Mouse (Mus musculus): ENCODE results near the gene Gadl1.
A peak's percentile ranks its signal among the peaks of the same experiment; 100 is the strongest.
"Not testable (repeated sequence)": the region's sequence is repeated elsewhere in the genome, so short reads cannot be mapped to it uniquely, and the experiment has no call there.

The Gadl1 gene

DNA sequence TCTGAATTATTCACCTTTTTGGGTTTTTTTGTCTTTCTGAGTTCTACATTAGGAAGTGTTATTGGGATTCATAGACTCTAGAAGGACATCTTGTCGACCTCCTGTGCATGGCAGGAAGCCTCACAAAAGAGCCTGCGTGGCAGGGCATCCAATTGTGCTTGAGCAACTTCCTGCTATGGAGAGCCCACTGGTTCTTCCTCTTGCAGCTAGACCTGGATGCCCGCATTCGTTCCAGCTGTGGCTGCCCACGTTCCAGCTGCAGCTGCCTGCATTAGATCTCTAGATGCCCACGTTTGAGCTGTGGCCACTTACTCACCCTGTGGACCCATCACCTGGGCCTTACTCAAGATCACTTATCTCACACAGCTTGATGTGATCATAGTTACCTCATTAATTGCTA, 116.1 kb downstream of the Gadl1 start:
- no peak for DNase-seq (ENCODE audit: low spot score)

DNA sequence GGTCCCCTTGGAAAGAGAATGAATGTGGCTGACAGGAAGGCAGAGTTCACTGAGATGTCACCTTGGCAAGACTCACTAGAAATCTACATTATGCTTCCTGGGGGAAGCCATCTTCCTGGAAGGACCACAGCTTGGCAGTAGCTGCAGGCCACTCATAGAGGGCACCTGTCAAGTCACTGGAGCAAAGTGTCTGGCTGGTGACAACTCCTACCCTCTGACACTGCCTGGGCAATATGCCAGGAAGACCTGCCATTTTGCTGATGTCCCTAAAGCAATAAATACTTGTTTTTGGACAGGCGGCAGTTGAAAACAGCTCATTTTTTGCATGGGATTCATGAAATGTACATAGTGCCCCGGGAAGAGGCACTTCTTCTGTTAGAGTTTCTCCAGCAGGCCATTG, 119.8 kb downstream of the Gadl1 start:
- no peak for DNase-seq (ENCODE audit: low spot score)

DNA sequence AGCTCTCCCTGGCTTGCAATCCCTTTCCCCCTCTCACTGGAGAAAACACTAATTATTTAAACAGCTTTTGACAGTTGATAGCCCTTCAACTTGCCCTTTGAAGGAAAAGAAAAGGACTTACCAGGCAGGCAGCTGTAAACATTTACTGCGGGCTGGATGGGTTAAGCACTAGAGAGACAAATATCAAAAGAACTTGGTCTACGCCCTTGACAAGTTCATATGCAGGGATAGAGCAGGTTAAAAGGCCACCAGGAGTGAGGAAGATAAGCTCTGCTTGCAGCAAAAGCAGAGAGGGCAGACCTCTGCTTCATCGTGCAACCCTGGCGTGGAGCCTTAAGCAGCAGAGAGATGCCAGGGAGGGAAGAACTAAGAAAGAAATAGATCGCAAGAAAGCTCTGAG, 123.5 kb downstream of the Gadl1 start:
- no peak for DNase-seq (ENCODE audit: low spot score)

DNA sequence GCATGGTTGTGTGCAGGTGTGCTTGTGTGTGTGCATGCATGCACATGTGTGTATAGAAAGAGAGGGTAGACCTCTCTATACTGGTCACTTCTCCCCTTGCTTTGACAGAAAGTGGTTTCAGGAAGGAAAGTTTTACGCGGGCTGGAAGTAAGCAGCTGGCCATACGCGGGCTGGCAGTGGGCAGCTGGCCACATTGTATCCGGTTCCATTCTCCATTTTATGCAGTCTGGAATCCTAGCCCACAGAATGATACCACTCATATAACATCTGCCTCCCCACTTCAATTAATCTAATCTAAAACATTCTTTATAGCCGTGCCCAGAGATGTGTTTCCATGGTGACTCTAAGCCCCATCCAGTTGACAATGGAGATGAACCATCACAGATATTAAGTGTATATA, 129.0 kb downstream of the Gadl1 start:
- DNase-seq (ENCODE audit: low spot score): no peak

DNA sequence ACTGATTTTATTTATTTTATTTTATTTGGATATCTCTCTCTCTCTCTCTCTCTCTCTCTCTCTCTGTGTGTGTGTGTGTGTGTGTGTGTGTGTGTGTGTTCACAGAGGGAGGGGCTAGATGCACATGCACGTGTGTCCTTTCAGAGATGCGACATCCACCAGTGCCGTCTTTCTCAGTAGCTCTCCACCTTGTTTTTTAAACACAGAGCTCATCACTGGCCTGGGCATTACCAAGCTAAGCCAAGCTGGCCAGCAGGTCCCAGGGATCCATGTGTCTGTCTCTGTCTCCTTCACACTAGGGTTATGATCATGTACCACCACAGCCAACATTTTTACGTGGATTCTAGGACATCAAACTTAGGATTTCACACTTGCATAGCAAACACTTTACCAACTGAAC, 130.7 kb downstream of the Gadl1 start:
- no peak for DNase-seq (ENCODE audit: low spot score)

DNA sequence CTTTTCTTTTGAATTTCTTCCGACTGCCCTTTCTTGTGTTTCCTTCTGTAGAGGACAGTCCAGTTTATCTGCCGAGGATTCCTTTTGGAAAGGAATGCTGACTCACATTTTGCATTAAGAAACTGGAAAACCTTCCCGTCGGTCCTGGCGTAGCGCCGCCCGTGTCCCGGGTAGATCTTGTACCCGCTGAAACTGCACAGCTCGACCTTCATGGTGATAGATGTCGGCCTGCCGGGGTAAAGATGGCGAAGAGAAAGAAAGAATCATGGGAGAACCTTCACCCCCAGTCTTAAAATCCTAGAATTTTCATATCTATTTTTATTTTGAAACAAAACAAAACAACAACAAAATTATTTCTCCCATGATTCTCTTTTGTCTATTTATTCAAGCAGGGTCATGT, 131.6 kb downstream of the Gadl1 start:
- DNase-seq (ENCODE audit: low spot score): not testable (repeated sequence)

DNA sequence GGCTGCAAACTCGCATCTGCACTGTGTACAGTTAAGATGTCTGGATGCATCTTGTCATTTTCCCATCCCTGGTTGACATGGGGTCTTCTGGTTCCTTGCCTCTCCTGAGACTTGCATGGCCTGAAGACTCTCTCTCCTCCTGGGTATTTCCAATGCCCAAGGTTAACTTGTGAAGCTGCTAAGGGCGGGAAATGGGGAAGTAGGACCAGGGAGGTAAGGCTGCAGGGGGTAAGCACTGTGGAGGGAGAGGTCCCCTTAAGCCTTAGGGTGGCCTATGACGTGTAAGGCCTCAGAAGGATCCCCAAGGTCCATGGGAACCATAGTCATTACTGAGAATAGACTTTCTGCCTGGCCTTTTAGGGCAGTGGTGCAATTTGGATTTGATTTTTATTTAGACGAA, 132.1 kb downstream of the Gadl1 start:
- no peak for DNase-seq (ENCODE audit: low spot score)

DNA sequence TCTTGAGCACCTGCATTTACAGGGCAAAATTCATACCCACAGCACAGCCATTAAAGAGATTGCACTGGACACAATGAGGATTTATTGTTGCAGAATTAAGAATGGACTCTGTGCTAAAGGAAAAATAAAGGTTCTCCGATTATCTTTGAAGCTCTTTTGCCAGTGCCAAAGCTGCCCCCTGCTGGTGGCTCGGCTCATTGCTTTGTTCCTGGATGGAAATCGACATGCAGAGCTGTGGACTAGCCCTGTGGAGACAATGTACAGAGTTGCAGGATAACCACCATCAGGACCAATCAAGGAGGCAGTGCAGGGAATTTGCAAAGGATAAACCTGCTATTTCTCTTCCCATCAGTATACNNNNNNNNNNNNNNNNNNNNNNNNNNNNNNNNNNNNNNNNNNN, 132.5 kb downstream of the Gadl1 start:
- DNase-seq (ENCODE audit: low spot score): peak; percentile 58

DNA sequence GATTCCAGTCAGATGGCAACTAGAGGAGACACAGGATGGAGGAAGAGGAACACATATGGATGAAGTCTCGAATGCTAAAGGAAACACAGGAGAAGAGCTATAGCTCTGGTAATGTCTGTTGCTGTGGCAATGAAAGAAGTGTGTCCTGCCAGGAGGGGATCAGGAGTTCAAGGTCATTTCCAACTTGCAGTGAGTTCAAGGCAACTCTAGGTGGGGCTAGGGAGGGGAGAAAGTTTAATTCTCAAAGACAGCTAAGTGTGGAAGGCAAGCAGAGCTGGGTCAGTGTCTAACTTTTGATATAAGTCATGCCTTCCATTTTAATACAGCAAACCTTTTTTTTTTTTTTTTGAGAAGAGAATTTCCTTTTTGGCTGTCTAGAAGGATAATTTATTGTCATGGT, 140.7 kb downstream of the Gadl1 start:
- DNase-seq (ENCODE audit: low spot score): no peak

DNA sequence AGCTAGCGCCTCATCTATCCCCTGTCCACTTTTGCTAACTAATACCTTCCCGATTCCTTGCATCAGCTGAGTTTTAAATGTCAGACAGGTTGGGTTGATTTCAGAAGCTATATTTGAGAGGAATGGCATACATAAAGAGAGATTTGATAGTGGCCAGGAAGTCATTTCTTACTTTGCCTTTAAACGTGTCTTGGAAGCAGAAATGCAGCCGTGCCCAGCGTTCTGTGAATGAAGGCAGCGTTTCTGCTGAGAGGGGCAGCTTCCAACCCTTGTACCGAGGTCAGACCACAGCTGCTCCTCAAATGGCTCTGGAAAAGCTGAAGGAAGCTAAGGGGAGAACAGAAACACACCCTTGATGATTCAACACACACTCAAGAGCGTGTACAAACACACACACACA, 144.7 kb downstream of the Gadl1 start:
- no peak for DNase-seq (ENCODE audit: low spot score)

DNA sequence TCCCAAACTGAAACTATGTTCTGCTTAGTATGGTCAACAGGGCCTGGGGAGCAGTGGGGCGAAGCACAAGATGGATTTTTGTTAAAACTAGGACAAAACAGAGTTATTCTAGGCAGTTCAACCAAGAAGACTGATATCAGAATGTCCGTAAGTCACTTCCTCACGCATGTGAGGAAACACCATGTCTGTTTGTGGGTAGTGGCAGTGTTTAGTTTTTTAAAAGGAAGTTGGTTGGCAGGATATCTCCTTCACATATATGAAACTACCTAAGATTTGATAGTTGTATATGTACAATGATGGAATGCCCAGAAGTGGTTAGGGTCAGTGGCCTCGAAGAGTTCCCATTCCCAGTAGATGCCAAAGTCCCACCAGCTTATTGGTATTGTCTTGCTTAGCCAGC, 149.2 kb downstream of the Gadl1 start:
- DNase-seq (ENCODE audit: low spot score): no peak

DNA sequence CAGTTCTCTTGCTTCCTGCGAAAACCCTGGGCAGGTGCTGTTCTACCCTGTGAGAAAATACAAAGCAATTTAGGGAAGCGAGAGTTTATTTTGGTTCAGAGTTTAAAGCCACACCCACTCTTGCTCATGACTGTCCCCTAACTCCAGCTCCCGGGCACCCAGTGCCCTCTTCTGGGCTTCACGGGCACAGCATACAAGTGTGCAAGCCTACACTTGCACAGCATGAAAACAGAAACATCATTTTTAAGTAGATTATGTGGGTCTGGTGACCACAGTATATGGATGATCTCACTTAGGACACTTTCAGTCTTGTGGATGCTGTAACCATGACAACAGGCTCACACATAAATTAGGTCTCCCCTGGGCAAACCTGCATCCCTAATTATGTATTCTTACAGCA, 149.9 kb downstream of the Gadl1 start:
- no peak for DNase-seq (ENCODE audit: low spot score)

DNA sequence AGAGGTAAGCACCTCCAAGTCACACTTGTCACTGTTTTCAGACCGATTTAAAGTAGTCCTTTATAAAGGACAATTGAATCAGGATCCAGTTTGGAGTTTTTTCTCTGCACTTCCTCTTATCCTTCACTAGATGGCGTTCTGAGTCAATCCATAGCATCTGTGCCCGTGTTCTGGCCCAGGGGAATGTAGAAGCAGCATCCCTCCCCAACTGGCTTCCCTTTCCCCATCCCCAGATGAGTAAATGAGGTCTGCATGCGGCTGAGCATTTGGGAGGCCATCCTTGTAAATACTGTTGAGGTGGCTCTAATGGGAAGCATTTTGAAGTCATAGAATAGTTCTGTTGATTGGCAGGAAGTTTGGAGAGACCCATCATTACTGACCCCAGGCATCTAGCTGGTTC, 151.4 kb downstream of the Gadl1 start:
- DNase-seq (ENCODE audit: low spot score): no peak

DNA sequence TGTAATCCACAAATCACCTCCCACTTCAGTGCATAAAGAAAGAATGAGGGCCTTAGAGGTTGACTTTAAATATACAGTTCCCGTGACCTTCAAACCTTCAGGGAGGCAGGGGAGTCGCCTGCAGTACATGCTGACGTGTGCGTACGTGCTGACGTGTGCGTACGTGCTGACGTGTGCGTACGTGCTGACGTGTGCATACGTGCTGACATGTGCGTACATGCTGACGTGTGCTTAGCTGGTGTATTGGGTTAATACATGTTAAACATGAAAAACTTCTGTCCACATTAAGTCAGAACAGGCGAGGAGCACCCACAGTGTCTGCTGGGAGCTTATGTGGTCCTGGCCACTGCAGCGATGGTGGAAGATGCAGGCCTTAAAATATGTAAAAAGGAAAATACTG, 155.5 kb downstream of the Gadl1 start:
- DNase-seq (ENCODE audit: low spot score): no peak

DNA sequence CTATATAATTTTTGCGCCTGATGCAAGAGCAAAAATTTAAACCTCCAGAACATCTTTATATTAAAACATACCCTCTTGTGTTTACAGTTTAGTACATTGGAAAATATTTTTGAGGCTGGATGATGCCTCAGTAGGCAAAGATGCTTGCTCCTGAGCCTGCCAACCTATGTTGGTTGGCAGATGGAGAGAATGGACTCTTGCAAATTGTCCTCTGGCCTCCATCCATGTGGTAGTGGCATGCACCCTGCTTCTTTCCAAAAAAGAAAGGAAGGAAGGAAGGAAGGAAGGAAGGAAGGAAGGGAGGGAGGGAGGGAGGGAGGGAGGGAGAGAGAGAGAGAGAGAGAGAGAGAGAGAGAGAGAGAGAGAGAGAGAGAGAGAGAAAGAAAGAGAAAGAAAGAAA, 162.3 kb downstream of the Gadl1 start:
- DNase-seq (ENCODE audit: low spot score): not testable (repeated sequence)

DNA sequence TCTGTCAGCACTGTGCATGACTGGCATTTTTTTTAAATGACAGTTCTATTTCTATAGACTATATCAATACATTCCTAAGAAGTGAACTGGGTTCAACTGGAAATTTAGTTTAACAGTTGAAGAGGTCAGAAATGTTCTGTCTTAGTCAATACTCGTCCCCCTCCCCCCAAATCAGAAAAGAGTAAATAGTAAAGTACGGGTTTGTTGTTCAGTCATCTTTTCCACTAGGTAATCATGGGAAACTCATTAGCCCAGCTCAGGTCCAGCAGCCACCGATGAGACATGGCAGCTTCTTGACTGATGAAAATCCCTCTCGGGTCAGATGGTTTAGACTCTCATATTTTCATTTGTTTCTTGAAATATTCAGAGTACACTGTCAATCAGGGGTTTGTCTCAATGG, 166.9 kb downstream of the Gadl1 start:
- no peak for DNase-seq (ENCODE audit: low spot score)

DNA sequence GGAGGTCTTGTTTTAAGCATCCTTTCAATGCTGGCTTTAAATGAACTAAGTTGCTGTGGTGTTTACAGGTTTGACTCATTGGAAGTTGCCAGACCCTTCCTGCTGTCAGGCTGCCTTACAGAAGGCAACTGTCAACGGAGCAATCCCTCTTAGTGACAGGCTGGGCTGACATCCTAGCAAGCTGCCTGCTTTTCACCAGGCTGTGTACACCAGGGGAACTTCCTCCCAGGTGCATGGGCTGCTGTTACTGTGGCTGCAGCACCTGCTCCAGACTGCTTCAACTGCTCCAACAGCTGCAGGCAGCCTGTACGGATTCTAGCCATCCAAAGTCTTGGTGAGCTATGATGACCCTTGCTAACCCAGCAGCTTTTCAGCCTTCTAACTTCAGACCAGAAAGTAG, 167.7 kb downstream of the Gadl1 start:
- no peak for DNase-seq (ENCODE audit: low spot score)

DNA sequence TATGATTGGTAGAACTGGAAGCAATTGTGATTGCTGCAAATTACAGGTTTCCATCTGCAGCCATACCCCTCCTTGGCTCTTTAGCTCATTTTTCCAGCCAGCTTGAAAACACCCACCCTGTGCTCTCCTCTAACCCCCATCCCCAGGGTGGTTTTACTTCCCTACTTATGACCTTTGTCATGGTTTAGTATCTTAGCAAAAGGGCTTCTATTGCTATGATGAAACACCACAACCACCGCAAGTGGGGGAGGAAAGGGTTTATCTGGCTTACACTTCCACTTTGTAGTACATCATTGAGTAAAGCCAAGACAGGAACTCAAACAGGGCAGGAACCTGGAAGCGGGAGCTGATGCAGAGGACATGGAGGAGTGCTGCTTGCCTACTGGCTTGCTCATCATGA, 168.2 kb downstream of the Gadl1 start:
- DNase-seq (ENCODE audit: low spot score): peak; percentile 20

DNA sequence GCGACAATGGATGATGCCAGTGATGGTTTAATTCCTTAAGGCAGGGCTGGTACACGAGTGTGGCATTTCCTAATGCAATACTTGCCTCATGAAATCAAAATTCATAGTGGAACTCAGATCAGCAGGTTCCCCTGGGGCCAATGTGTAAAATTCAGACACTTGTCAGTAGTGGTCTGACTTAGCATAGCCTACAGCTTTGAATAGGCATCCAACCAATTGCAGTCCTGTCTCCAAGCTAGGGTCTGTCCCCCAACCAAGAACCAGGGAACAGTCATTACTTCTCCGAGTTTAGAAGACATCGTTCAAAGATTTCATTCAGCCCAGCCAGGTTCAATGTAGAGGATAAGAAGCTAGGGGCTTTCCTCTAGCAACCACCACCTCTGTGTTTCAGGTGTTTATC, 172.5 kb downstream of the Gadl1 start:
- DNase-seq (ENCODE audit: low spot score): no peak

DNA sequence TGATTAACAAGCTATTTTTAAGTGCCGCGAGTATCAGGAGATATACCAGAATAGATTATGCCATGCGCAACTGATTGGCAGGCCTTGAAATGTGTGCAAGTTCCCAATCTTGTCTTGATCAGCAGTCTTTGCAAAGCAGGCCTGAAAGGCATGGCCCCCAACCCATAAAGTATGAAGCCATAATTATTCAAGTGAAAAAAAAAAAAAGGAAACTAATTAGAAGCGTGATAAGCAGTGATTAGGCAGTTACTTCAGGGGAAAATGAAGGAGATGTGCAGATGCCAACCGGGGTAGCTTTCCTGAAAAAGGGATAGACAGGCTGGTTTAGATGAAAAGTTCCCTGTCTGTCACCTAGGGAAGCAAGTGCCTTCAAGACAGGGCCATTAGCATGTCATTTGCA, 174.0 kb downstream of the Gadl1 start:
- no peak for DNase-seq (ENCODE audit: low spot score)

DNA sequence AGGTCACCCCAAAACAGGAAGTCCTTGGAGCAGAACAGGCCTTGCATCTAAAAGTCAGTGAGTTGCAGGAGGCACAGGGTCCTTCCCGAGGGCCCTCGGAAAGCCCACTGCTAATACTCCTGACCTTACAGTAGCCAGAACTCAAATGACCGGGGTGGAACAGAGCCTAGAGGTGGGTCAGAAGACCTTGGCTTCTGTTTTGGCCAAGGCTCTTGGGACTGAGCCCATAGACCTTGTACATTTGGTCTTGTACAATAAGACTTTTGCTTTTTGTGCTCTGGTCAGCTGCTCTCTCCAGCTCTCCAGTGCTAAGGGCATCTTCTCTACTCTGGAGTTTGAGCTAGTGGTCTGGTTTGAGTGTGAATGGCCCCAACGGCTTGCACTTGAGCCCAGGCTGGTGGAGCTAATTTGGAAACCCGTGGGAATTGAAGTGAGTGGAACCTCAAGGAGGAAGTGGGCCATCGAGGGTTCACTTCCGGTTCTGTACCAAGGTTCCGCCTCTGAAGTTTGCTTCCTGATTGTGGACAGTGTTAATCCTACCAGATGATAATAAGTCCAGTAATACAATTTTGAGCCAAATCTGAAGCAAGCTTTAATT, 174.6 kb downstream of the Gadl1 start:
- no peak for DNase-seq (ENCODE audit: low spot score)

DNA sequence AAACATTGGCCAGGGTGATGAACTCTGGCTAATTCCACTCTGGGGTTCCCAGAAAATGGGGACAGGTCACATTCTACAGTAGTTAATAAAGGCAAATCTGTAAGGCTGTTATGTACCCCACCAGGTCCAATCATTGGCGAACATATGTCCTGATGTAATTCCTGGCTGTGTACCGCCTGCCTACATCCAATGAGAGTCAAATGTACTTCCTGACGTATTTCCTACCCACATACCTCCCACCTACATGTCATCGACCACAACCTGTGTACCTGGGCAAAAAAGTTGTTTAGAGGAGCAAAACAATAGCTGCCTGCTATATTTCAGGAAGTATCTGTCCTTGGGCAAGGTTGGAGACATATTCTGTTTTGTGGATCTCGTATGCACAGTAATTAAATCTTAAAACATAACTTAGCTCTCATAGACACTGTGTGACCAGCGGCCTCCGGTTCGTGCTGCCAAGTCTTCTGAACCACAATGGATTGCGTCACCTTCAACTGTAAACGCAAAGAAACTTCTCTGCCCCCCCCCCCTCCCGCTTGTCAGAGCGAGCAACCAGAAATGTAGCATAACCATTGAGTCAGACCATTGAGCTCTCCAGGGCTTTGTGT, 175.2 kb downstream of the Gadl1 start:
- DNase-seq (ENCODE audit: low spot score): peak; percentile 79

DNA sequence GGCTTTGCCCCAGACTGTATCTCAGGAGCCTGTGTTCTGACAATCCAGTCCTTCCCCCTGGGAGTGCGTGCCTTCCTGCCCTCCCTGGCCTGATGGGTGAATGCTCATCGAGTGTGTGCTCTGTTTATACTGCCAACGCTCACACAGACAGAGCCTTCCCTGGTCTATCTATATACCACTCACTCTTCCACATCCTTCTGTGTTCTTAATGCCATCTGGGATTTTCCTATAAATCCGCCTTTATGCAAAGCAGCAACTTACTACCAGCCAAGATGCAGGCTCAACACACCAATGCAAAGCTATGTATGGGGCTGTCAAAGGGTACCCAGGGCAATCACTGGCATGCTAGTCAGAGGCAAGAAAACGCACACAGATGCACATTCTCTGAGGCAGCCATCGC, 176.7 kb downstream of the Gadl1 start:
- DNase-seq (ENCODE audit: low spot score): no peak

DNA sequence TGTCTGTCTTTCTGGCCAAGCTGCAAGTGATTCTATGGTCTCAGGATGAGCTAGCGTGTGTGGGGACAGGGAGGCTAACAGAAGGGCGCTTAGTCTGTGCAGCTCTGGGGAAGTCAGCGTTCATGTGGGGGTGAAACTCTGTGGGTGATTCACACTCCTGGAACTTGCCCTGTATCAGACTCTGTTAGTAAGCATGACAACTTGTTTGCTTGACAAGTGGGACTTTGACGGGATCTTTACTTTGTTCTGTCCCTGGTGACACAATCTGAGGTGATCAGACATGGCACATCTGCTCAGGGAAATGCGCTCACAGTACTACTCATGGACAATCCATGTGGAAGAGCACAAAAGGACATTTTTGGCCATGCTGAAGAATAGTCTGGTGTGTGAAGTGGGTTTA, 178.0 kb downstream of the Gadl1 start:
- DNase-seq (ENCODE audit: low spot score): no peak

DNA sequence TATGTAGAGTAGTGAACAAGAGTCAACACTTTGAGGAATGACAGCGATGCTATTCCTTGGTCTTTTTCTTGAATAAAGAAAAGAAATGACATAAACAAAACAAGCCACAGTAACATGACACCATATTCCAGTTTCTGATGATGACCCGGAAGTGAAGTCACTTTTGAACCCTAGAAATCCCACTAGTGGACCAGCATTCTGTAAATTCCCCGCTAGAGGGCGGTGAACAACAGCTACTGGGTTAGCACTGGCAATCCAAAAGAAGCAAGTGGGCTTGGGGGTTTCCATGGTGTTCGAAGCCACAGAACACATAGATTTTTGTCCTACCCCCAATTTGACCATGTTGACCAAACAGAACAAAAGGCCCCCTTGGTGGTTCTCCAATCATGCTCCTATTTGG, 178.6 kb downstream of the Gadl1 start:
- peak; percentile 74 for DNase-seq (ENCODE audit: low spot score)
